Mouse (Mus musculus) forebrain, embryonic 12.5 days (tissue): ENCODE measurements at regions not wholly inside any gene's neighbourhood (a gene's known extent, or its start where the extent isn't known, plus 50 kb on each side); places are given as distances from the start of the nearest gene placed in this dataset.
A peak's percentile ranks its signal among the peaks of the same experiment; 100 is the strongest.

Experiments used
- ATAC-seq: fragments of 200-750 bp; cut with Nextera tagmentation; 2 replicates; pipeline ENCODE4 v1.8.0; 2017; ENCODE audit warnings: moderate TSS enrichment; ENCODE audit not compliant: low FRiP score
- H3K27ac ChIP-seq: fragments of 300-500 bp; sonication (generic); 2 replicates; pipeline ENCODE4 v1.5.1; 2016; ENCODE audit warnings: mild to moderate bottlenecking
- H3K27me3 ChIP-seq: fragments of 300-500 bp; sonication (generic); 2 replicates; pipeline ENCODE4 v1.6.1; 2016; ENCODE audit warnings: mild to moderate bottlenecking
- H3K36me3 ChIP-seq: fragments of 300-500 bp; sonication (generic); replicated peaks from 2 replicates; pipeline ENCODE4 v1.6.1; 2016; ENCODE audit warnings: mild to moderate bottlenecking
- H3K4me1 ChIP-seq: fragments of 300-500 bp; sonication (generic); 2 replicates; pipeline ENCODE4 v1.6.1; 2016
- H3K4me2 ChIP-seq: fragments of 300-500 bp; sonication (generic); 2 replicates; pipeline ENCODE4 v1.6.1; 2016; ENCODE audit warnings: mild to moderate bottlenecking, moderate library complexity
- H3K4me3 ChIP-seq: fragments of 300-500 bp; sonication (generic); replicated peaks from 2 replicates; pipeline ENCODE4 v1.5.1; 2016; ENCODE audit warnings: mild to moderate bottlenecking
- H3K9ac ChIP-seq: fragments of 300-500 bp; sonication (generic); 2 replicates; pipeline ENCODE4 v1.6.1; 2016; ENCODE audit warnings: mild to moderate bottlenecking
- H3K9me3 ChIP-seq: fragments of 300-500 bp; sonication (generic); 2 replicates; pipeline ENCODE4 v1.6.1; 2016
- WGBS: fragments of 180-500 bp; shearing (Covaris S2); methylation state at CpG from one replicate; pipeline ENCODE4 v1.1.7; 2016; 5-methylcytosine and 5-hydroxymethylcytosine counted together

GRCm38 (mm10) chr5:77806334-77807157, 398.7 kb upstream of the Igfbp7 start:
- peak overlapping the region; percentile 8; the same call in 1 of the 2 replicates for H3K4me2 ChIP-seq
- H3K36me3 ChIP-seq = no peaks in the 10 kb centered on the region
- peak; percentile 54 for ATAC-seq
- peaks cover 11% of the 10 kb centered on the region for H3K4me1 ChIP-seq
- H3K27me3 ChIP-seq = peaks cover 3% of the 10 kb centered on the region; the same call in 1 of the 2 replicates
- no peak overlapping the region for H3K4me3 ChIP-seq
- H3K27ac ChIP-seq = peak overlapping the region; percentile 79
- H3K9me3 ChIP-seq = no peaks in the 10 kb centered on the region
- H3K9ac ChIP-seq = no peak overlapping the region
- WGBS = 35% methylated on average over 9 of the region's 9 CpGs

GRCm38 (mm10) chr5:77805796-77806195, 398.0 kb upstream of the Igfbp7 start:
- Histone ChIP-seq H3K4me3 (no peak overlapping the region), H3K9ac (no peak overlapping the region), H3K4me2 (no peak overlapping the region), H3K9me3 (no peaks in the 10 kb centered on the region), H3K27ac (no peak overlapping the region; the same call in 1 of the 2 replicates), H3K36me3 (no peaks in the 10 kb centered on the region), H3K27me3 (peaks cover 3% of the 10 kb centered on the region; the same call in 1 of the 2 replicates), H3K4me1 (peaks cover 11% of the 10 kb centered on the region)
- WGBS = 75% methylated on average over 6 of the region's 6 CpGs
- peak; percentile 47; the same call in 1 of the 2 replicates for ATAC-seq

- Histone ChIP-seq H3K36me3 (no peaks in the 10 kb centered on the region), H3K27ac (no peak overlapping the region), H3K4me3 (no peak overlapping the region), H3K4me2 (no peak overlapping the region), H3K4me1 (peaks cover 11% of the 10 kb centered on the region), H3K9ac (no peak overlapping the region), H3K9me3 (no peaks in the 10 kb centered on the region), H3K27me3 (peaks cover 3% of the 10 kb centered on the region; the same call in 1 of the 2 replicates)
- WGBS = 67% methylated on average over 1 of the region's 1 CpGs
- no peak for ATAC-seq
Measured at GRCm38 (mm10) chr5:77805303-77805702, 397.5 kb upstream of the Igfbp7 start.

GRCm38 (mm10) chr5:77804113-77804512, 396.3 kb upstream of the Igfbp7 start:
- Histone ChIP-seq H3K4me1 (peaks cover 11% of the 10 kb centered on the region), H3K27me3 (peaks cover 3% of the 10 kb centered on the region; the same call in 1 of the 2 replicates), H3K4me2 (no peak overlapping the region), H3K9me3 (no peaks in the 10 kb centered on the region), H3K4me3 (no peak overlapping the region), H3K9ac (no peak overlapping the region), H3K36me3 (no peaks in the 10 kb centered on the region), H3K27ac (no peak overlapping the region)
- 69% methylated on average over 9 of the region's 9 CpGs for WGBS
- 0 out of 2 replicates have a peak, but pooled peaks have one; percentile 18 for ATAC-seq

GRCm38 (mm10) chr5:77803562-77803961, 395.7 kb upstream of the Igfbp7 start:
- Histone ChIP-seq H3K9ac (no peak overlapping the region), H3K27ac (no peak overlapping the region), H3K27me3 (peaks cover 6% of the 10 kb centered on the region; the same call in 1 of the 2 replicates), H3K36me3 (no peaks in the 10 kb centered on the region), H3K9me3 (no peaks in the 10 kb centered on the region), H3K4me3 (no peak overlapping the region), H3K4me1 (peaks cover 11% of the 10 kb centered on the region), H3K4me2 (no peak overlapping the region)
- WGBS = 52% methylated on average over 6 of the region's 6 CpGs
- ATAC-seq = no peak

GRCm38 (mm10) chr5:77796960-77797359, 389.1 kb upstream of the Igfbp7 start:
- 79% methylated on average over 3 of the region's 3 CpGs for WGBS
- ATAC-seq = no peak

GRCm38 (mm10) chr5:77795766-77796165, 387.9 kb upstream of the Igfbp7 start:
- no peak for ATAC-seq
- Histone ChIP-seq H3K4me1 (no peaks in the 10 kb centered on the region), H3K4me3 (no peak overlapping the region), H3K27me3 (0 out of 2 replicates have a peak, but pooled peaks cover 3% of the 10 kb centered on the region), H3K4me2 (no peak overlapping the region), H3K9me3 (no peaks in the 10 kb centered on the region), H3K9ac (no peak overlapping the region), H3K36me3 (no peaks in the 10 kb centered on the region), H3K27ac (no peak overlapping the region)
- 81% methylated on average over 5 of the region's 5 CpGs for WGBS

More at GRCm38 (mm10) chr5:77796960-77797359, 389.1 kb upstream of the Igfbp7 start:
- Histone ChIP-seq H3K4me3 (no peak overlapping the region), H3K9me3 (no peaks in the 10 kb centered on the region), H3K36me3 (no peaks in the 10 kb centered on the region), H3K4me1 (no peaks in the 10 kb centered on the region), H3K9ac (no peak overlapping the region), H3K27me3 (0 out of 2 replicates have a peak, but pooled peaks cover 3% of the 10 kb centered on the region), H3K27ac (no peak overlapping the region), H3K4me2 (no peak overlapping the region)

GRCm38 (mm10) chr5:77783953-77784352, 376.1 kb upstream of the Igfbp7 start:
- H3K9me3 ChIP-seq = no peaks in the 10 kb centered on the region
- H3K27me3 ChIP-seq = no peaks in the 10 kb centered on the region
- ATAC-seq = no peak
- no peak overlapping the region for H3K9ac ChIP-seq
- H3K4me2 ChIP-seq = no peak overlapping the region
- no peak overlapping the region for H3K27ac ChIP-seq
- 63% methylated on average over 2 of the region's 2 CpGs for WGBS
- no peaks in the 10 kb centered on the region for H3K4me1 ChIP-seq
- H3K36me3 ChIP-seq = no peaks in the 10 kb centered on the region
- no peak overlapping the region for H3K4me3 ChIP-seq

GRCm38 (mm10) chr5:77762426-77763042, 354.7 kb upstream of the Igfbp7 start:
- H3K4me3 ChIP-seq = no peak overlapping the region
- H3K9ac ChIP-seq = no peak overlapping the region
- no peaks in the 10 kb centered on the region for H3K9me3 ChIP-seq
- no peak overlapping the region for H3K4me2 ChIP-seq
- H3K27ac ChIP-seq = no peak overlapping the region
- H3K27me3 ChIP-seq = no peaks in the 10 kb centered on the region
- no peak for ATAC-seq
- WGBS = 69% methylated on average over 6 of the region's 6 CpGs
- H3K36me3 ChIP-seq = no peaks in the 10 kb centered on the region
- no peaks in the 10 kb centered on the region for H3K4me1 ChIP-seq

GRCm38 (mm10) chr5:77762013-77762412, 354.2 kb upstream of the Igfbp7 start:
- H3K4me3 ChIP-seq = no peak overlapping the region
- H3K9me3 ChIP-seq = no peaks in the 10 kb centered on the region
- no peaks in the 10 kb centered on the region for H3K36me3 ChIP-seq
- WGBS = 78% methylated on average over 6 of the region's 6 CpGs
- no peaks in the 10 kb centered on the region for H3K4me1 ChIP-seq
- H3K27me3 ChIP-seq = no peaks in the 10 kb centered on the region
- H3K4me2 ChIP-seq = no peak overlapping the region
- no peak overlapping the region for H3K9ac ChIP-seq
- ATAC-seq = no peak
- no peak overlapping the region for H3K27ac ChIP-seq

GRCm38 (mm10) chr5:77748933-77749332, 341.1 kb upstream of the Igfbp7 start:
- H3K9ac ChIP-seq = no peak overlapping the region
- H3K27me3 ChIP-seq = no peaks in the 10 kb centered on the region
- WGBS = 100% methylated on average over 1 of the region's 1 CpGs
- H3K27ac ChIP-seq = no peak overlapping the region
- H3K4me1 ChIP-seq = no peaks in the 10 kb centered on the region
- no peak for ATAC-seq
- no peak overlapping the region for H3K4me2 ChIP-seq
- H3K9me3 ChIP-seq = no peaks in the 10 kb centered on the region
- H3K4me3 ChIP-seq = no peak overlapping the region
- H3K36me3 ChIP-seq = no peaks in the 10 kb centered on the region

- no peak overlapping the region for H3K4me2 ChIP-seq
Measured at GRCm38 (mm10) chr5:77746604-77747003, 338.8 kb upstream of the Igfbp7 start.

More at GRCm38 (mm10) chr5:77746604-77747003, 338.8 kb upstream of the Igfbp7 start:
- WGBS = 66% methylated on average over 5 of the region's 5 CpGs
- Histone ChIP-seq H3K4me1 (no peaks in the 10 kb centered on the region), H3K27me3 (no peaks in the 10 kb centered on the region), H3K36me3 (no peaks in the 10 kb centered on the region), H3K4me3 (no peak overlapping the region), H3K9me3 (no peaks in the 10 kb centered on the region), H3K27ac (no peak overlapping the region), H3K9ac (no peak overlapping the region)
- ATAC-seq = no peak
